Mouse (Mus musculus) ovary, postnatal 14 days (tissue): ENCODE results near the gene Map3k6.
A peak's percentile ranks its signal among the peaks of the same experiment; 100 is the strongest.

Experiments used
- DNase-seq: peaks from one replicate; pipeline ENCODE4 v3.0.0; 2022; ENCODE audit warnings: low spot score

The Map3k6 gene

GRCm38 (mm10) chr4:133213661-133214060 lies 27.0 kb upstream of the Map3k6 start:
- DNase-seq, result no peak

GRCm38 (mm10) chr4:133217641-133218040 lies 23.0 kb upstream of the Map3k6 start:
- DNase-seq, result no peak

GRCm38 (mm10) chr4:133218745-133219144 lies 21.9 kb upstream of the Map3k6 start:
- DNase-seq, result no peak

- no peak for DNase-seq
These were observed 20.0 kb upstream of the Map3k6 start for GRCm38 (mm10) chr4:133220656-133221055.

- no peak for DNase-seq
These were observed 18.9 kb upstream of the Map3k6 start for GRCm38 (mm10) chr4:133221701-133222100.

GRCm38 (mm10) chr4:133223875-133224274 lies 16.7 kb upstream of the Map3k6 start:
- no peak for DNase-seq

GRCm38 (mm10) chr4:133226073-133226472 lies 14.5 kb upstream of the Map3k6 start:
- no peak for DNase-seq

GRCm38 (mm10) chr4:133227636-133228035 lies 13.0 kb upstream of the Map3k6 start:
- no peak for DNase-seq

GRCm38 (mm10) chr4:133229582-133229981 lies 11.0 kb upstream of the Map3k6 start:
- DNase-seq, result no peak

GRCm38 (mm10) chr4:133233285-133233976 lies 7.2 kb upstream of the Map3k6 start:
- no peak for DNase-seq

- DNase-seq, result no peak
These were observed 5.8 kb upstream of the Map3k6 start for GRCm38 (mm10) chr4:133234771-133235170.

- no peak for DNase-seq
These were observed 5.2 kb upstream of the Map3k6 start for GRCm38 (mm10) chr4:133235415-133235814.

- no peak for DNase-seq
These were observed 2.7 kb upstream of the Map3k6 start for GRCm38 (mm10) chr4:133237911-133238310.

GRCm38 (mm10) chr4:133240934-133241908 lies 603 bp downstream of the Map3k6 start:
- DNase-seq, result peak; percentile 92

- no peak for DNase-seq
These were observed 1.3 kb downstream of the Map3k6 start for GRCm38 (mm10) chr4:133241910-133242309.

- DNase-seq, result no peak
These were observed 2.1 kb downstream of the Map3k6 start for GRCm38 (mm10) chr4:133242710-133243109.

GRCm38 (mm10) chr4:133243538-133243937 lies 2.9 kb downstream of the Map3k6 start:
- no peak for DNase-seq

- no peak for DNase-seq
These were observed 3.7 kb downstream of the Map3k6 start for GRCm38 (mm10) chr4:133244289-133244688.

- no peak for DNase-seq
These were observed 6.5 kb downstream of the Map3k6 start for GRCm38 (mm10) chr4:133247072-133247471.

GRCm38 (mm10) chr4:133247806-133248449 lies 7.3 kb downstream of the Map3k6 start:
- no peak for DNase-seq

GRCm38 (mm10) chr4:133250609-133251008 lies 10.0 kb downstream of the Map3k6 start:
- DNase-seq, result peak; percentile 84

- DNase-seq, result no peak
These were observed 10.6 kb downstream of the Map3k6 start for GRCm38 (mm10) chr4:133251214-133251613.

- no peak for DNase-seq
These were observed 11.5 kb downstream of the Map3k6 start for GRCm38 (mm10) chr4:133252089-133252488.
